Mouse (Mus musculus) cerebellum, adult 2 months (tissue): ENCODE measurements at regions not wholly inside any gene's neighbourhood (a gene's known extent, or its start where the extent isn't known, plus 50 kb on each side); places are given as distances from the start of the nearest gene placed in this dataset.

Experiments used
- CTCF ChIP-seq: fragments of 200-500 bp; IDR thresholded peaks from 2 replicates; pipeline ENCODE4 v1.5.1; 2011; ENCODE audit warnings: low read depth, mild to moderate bottlenecking, control low read depth, low read length, moderate library complexity, borderline replicate concordance; ENCODE audit not compliant: insufficient read depth
- POLR2A ChIP-seq: fragments of 200-500 bp; IDR thresholded peaks from 2 replicates; pipeline ENCODE4 v1.6.1; 2011; ENCODE audit warnings: low read length, control low read depth, borderline replicate concordance; ENCODE audit not compliant: insufficient read depth

DNA sequence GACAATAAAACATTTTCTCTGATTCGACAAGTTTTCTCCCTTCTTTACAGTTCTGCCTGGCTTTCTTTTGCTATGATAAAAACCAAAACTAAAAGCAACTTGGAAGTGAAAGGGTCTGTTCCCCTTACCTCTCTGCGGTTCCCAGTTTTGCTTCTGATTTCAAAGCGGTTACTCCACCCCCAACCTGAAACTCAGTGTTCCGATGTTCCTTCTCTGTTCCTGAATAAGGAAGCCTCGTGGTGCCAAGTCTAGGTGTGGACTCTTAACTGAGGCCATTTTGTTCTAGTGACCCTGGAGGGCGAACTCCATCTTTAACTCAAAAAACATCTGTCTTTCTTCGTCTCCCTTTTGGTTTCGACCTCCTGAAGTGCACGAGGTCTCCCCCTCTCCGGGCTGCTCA is 54.4 kb upstream of the Sh3bp4 start:
- TF ChIP-seq CTCF: no peak
- no peak for TF ChIP-seq POLR2A
